Mouse (Mus musculus): ENCODE results near the gene Bcl2l13. TPM values are rescaled to one million over a fixed set of nuclear protein-coding genes. Genes with fewer than 3 reads are reported as not detected.

Bcl2l13 gene
- polyA plus RNA-seq, 1 experiment from 2014 or later = 45.6 TPM

- H3K27me3 ChIP-seq (ENCODE audit: control insufficient read depth, insufficient read depth, low read length) = no peaks in the 10 kb centered on the region
- peaks cover 2% of the 10 kb centered on the region; the same call in 1 of the 2 replicates for H3K36me3 ChIP-seq (ENCODE audit: control insufficient read depth, insufficient read depth, low read length)
- no peak overlapping the region for H3K27ac ChIP-seq (ENCODE audit: low read depth, low read length)
- WGBS = 88% methylated on average over 2 of the region's 2 CpGs
- no peak overlapping the region for H3K9ac ChIP-seq (ENCODE audit: low read length)
- no peak overlapping the region for H3K4me3 ChIP-seq (ENCODE audit: low read depth, low read length)
- DNase-seq (ENCODE audit: low spot score, missing footprints) (no peak), ATAC-seq (ENCODE audit: low FRiP score) (no peak)
- no peaks in the 10 kb centered on the region for H3K9me3 ChIP-seq (ENCODE audit: control insufficient read depth, low read length)
- no peaks in the 10 kb centered on the region for H3K4me1 ChIP-seq (ENCODE audit: control insufficient read depth, insufficient read depth, low read length)
- no peak overlapping the region for H3K4me2 ChIP-seq
Observed at GRCm38 (mm10) chr6:120871286-120871685, 35.3 kb downstream of the Bcl2l13 start.

- H3K4me1 ChIP-seq (ENCODE audit: control insufficient read depth, insufficient read depth, low read length) = no peaks in the 10 kb centered on the region
- H3K4me3 ChIP-seq (ENCODE audit: low read depth, low read length) = no peak overlapping the region
- no peaks in the 10 kb centered on the region for H3K27me3 ChIP-seq (ENCODE audit: control insufficient read depth, insufficient read depth, low read length)
- peaks cover 2% of the 10 kb centered on the region; the same call in 1 of the 2 replicates for H3K36me3 ChIP-seq (ENCODE audit: control insufficient read depth, insufficient read depth, low read length)
- no peak overlapping the region for H3K9ac ChIP-seq (ENCODE audit: low read length)
- no peak overlapping the region for H3K4me2 ChIP-seq
- H3K9me3 ChIP-seq (ENCODE audit: control insufficient read depth, low read length) = no peaks in the 10 kb centered on the region
- DNase-seq (ENCODE audit: low spot score, missing footprints) (no peak), ATAC-seq (ENCODE audit: low FRiP score) (no peak)
- WGBS = 81% methylated on average over 9 of the region's 9 CpGs
- no peak overlapping the region for H3K27ac ChIP-seq (ENCODE audit: low read depth, low read length)
Observed at GRCm38 (mm10) chr6:120873874-120874273, 37.9 kb downstream of the Bcl2l13 start.

GRCm38 (mm10) chr6:120879046-120879445 is 43.0 kb downstream of the Bcl2l13 start:
- H3K4me1 ChIP-seq (ENCODE audit: control insufficient read depth, insufficient read depth, low read length) = no peaks in the 10 kb centered on the region
- H3K9me3 ChIP-seq (ENCODE audit: control insufficient read depth, low read length) = no peaks in the 10 kb centered on the region
- H3K36me3 ChIP-seq (ENCODE audit: control insufficient read depth, insufficient read depth, low read length) = peaks cover 11% of the 10 kb centered on the region
- no peak overlapping the region for H3K4me3 ChIP-seq (ENCODE audit: low read depth, low read length)
- 88% methylated on average over 5 of the region's 5 CpGs for WGBS
- H3K27me3 ChIP-seq (ENCODE audit: control insufficient read depth, insufficient read depth, low read length) = no peaks in the 10 kb centered on the region
- ATAC-seq (ENCODE audit: low FRiP score) (no peak), DNase-seq (ENCODE audit: low spot score, missing footprints) (no peak)
- H3K4me2 ChIP-seq = no peak overlapping the region
- no peak overlapping the region for H3K9ac ChIP-seq (ENCODE audit: low read length)
- no peak overlapping the region for H3K27ac ChIP-seq (ENCODE audit: low read depth, low read length)

GRCm38 (mm10) chr6:120884436-120884835 is 48.4 kb downstream of the Bcl2l13 start:
- Histone ChIP-seq H3K4me3 (ENCODE audit: low read depth, low read length) (no peak overlapping the region), H3K4me2 (no peak overlapping the region), H3K9ac (ENCODE audit: low read length) (no peak overlapping the region), H3K36me3 (ENCODE audit: control insufficient read depth, insufficient read depth, low read length) (peaks cover 15% of the 10 kb centered on the region), H3K27ac (ENCODE audit: low read depth, low read length) (no peak overlapping the region), H3K9me3 (ENCODE audit: control insufficient read depth, low read length) (no peaks in the 10 kb centered on the region), H3K4me1 (ENCODE audit: control insufficient read depth, insufficient read depth, low read length) (no peaks in the 10 kb centered on the region), H3K27me3 (ENCODE audit: control insufficient read depth, insufficient read depth, low read length) (no peaks in the 10 kb centered on the region)
- no peak for ATAC-seq (ENCODE audit: low FRiP score)
- no peak for DNase-seq (ENCODE audit: low spot score, missing footprints)
- 87% methylated on average over 6 of the region's 6 CpGs for WGBS

DNA sequence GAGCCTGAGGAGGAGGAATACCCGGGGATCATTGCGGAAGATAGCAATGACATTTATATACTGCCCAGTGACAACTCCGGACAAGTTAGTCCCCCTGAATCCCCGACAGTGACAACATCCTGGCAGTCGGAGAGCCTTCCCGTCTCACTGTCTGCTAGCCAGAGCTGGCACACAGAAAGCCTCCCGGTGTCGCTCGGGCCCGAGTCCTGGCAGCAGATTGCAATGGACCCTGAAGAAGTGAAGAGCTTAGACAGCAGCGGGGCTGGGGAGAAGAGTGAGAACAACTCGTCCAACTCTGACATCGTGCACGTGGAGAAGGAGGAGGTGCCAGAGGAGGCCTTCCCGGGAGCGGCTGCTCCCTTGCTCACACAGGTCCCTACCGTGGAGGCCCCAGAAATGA is 50.7 kb downstream of the Bcl2l13 start:
- WGBS = 92% methylated on average over 17 of the region's 17 CpGs
- Histone ChIP-seq H3K4me3 (ENCODE audit: low read depth, low read length) (no peak overlapping the region), H3K9ac (ENCODE audit: low read length) (no peak overlapping the region), H3K36me3 (ENCODE audit: control insufficient read depth, insufficient read depth, low read length) (peaks cover 15% of the 10 kb centered on the region), H3K9me3 (ENCODE audit: control insufficient read depth, low read length) (no peaks in the 10 kb centered on the region), H3K4me1 (ENCODE audit: control insufficient read depth, insufficient read depth, low read length) (no peaks in the 10 kb centered on the region), H3K27me3 (ENCODE audit: control insufficient read depth, insufficient read depth, low read length) (no peaks in the 10 kb centered on the region), H3K4me2 (no peak overlapping the region), H3K27ac (ENCODE audit: low read depth, low read length) (no peak overlapping the region)
- ATAC-seq (ENCODE audit: low FRiP score) (no peak), DNase-seq (ENCODE audit: low spot score, missing footprints) (no peak)

DNA sequence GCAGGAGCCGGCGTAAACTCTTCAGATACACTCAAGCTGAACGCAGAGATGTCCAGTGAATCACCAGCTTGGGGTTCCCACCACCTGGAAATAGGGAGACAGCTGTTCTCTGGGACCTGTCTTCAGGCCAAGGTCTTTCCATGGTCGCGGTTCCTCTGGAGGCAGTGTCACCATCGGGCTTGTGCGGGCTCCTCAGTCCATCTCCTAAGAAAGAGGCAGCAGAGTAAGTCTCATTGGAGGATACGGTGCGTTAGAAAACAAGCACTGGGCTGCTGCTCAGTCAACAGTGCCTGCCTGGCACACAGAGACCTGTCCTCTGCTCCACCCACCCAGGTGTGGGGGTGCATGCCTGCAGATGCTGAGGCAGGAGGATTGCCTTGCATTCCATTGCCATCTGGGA is 58.1 kb downstream of the Bcl2l13 start:
- no peak overlapping the region for H3K9ac ChIP-seq (ENCODE audit: low read length)
- peaks cover 5% of the 10 kb centered on the region; the same call in 1 of the 2 replicates for H3K36me3 ChIP-seq (ENCODE audit: control insufficient read depth, insufficient read depth, low read length)
- H3K9me3 ChIP-seq (ENCODE audit: control insufficient read depth, low read length) = no peaks in the 10 kb centered on the region
- WGBS = 96% methylated on average over 9 of the region's 9 CpGs
- no peak overlapping the region for H3K4me2 ChIP-seq
- H3K27ac ChIP-seq (ENCODE audit: low read depth, low read length) = no peak overlapping the region
- no peaks in the 10 kb centered on the region for H3K27me3 ChIP-seq (ENCODE audit: control insufficient read depth, insufficient read depth, low read length)
- ATAC-seq (ENCODE audit: low FRiP score) (no peak), DNase-seq (ENCODE audit: low spot score, missing footprints) (no peak)
- H3K4me3 ChIP-seq (ENCODE audit: low read depth, low read length) = no peak overlapping the region
- H3K4me1 ChIP-seq (ENCODE audit: control insufficient read depth, insufficient read depth, low read length) = no peaks in the 10 kb centered on the region

GRCm38 (mm10) chr6:120894524-120894923 is 58.5 kb downstream of the Bcl2l13 start:
- Histone ChIP-seq H3K9me3 (ENCODE audit: control insufficient read depth, low read length) (no peaks in the 10 kb centered on the region), H3K4me1 (ENCODE audit: control insufficient read depth, insufficient read depth, low read length) (no peaks in the 10 kb centered on the region), H3K36me3 (ENCODE audit: control insufficient read depth, insufficient read depth, low read length) (peaks cover 5% of the 10 kb centered on the region; the same call in 1 of the 2 replicates), H3K4me2 (no peak overlapping the region), H3K27me3 (ENCODE audit: control insufficient read depth, insufficient read depth, low read length) (no peaks in the 10 kb centered on the region), H3K4me3 (ENCODE audit: low read depth, low read length) (no peak overlapping the region), H3K9ac (ENCODE audit: low read length) (no peak overlapping the region), H3K27ac (ENCODE audit: low read depth, low read length) (no peak overlapping the region)
- DNase-seq (ENCODE audit: low spot score, missing footprints) (no peak), ATAC-seq (ENCODE audit: low FRiP score) (no peak)
- WGBS = 94% methylated on average over 9 of the region's 9 CpGs

DNA sequence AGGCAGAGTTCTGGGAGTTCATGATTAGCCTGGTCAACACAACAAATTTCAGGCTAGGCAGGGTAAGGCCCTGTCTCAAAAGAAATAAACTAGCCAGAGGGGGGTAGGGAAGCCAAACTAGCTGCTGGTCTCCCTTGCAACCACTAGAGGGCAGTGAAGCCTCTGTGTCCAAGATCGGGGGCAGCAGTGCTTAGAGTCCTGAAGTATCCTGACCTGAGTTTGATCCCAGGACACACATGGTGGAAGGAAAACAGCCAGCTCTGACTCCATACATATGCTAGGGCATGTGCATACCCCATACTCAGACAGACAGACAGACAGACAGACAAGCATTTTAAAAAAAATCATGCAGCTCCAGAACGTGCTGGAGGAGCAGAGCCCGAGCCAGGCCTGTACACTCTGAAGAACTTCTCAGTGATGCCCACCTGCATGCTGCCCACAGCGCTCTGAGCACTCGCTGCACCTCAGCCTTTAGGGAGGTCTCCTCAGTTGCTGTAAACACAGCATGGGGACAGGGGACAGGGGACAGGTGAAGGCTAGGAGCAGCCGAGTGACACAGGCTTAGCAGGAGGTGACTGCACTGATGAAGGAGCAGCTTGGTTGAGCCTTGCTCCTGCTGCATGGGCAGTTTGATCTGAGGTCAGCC is 62.3 kb downstream of the Bcl2l13 start:
- 70% methylated on average over 6 of the region's 6 CpGs for WGBS
- H3K4me3 ChIP-seq (ENCODE audit: low read depth, low read length) = no peak overlapping the region

GRCm38 (mm10) chr6:120901776-120902645 is 66.0 kb downstream of the Bcl2l13 start:
- Histone ChIP-seq H3K4me1 (ENCODE audit: control insufficient read depth, insufficient read depth, low read length) (no peaks in the 10 kb centered on the region), H3K9ac (ENCODE audit: low read length) (no peak overlapping the region), H3K4me3 (ENCODE audit: low read depth, low read length) (no peak overlapping the region), H3K36me3 (ENCODE audit: control insufficient read depth, insufficient read depth, low read length) (no peaks in the 10 kb centered on the region), H3K27me3 (ENCODE audit: control insufficient read depth, insufficient read depth, low read length) (no peaks in the 10 kb centered on the region), H3K4me2 (no peak overlapping the region), H3K9me3 (ENCODE audit: control insufficient read depth, low read length) (no peaks in the 10 kb centered on the region), H3K27ac (ENCODE audit: low read depth, low read length) (no peak overlapping the region)
- 92% methylated on average over 14 of the region's 14 CpGs for WGBS
- DNase-seq (ENCODE audit: low spot score, missing footprints) (no peak), ATAC-seq (ENCODE audit: low FRiP score) (no peak)

More for the DNA sequence above, 62.3 kb downstream of the Bcl2l13 start:
- H3K4me1 ChIP-seq (ENCODE audit: control insufficient read depth, insufficient read depth, low read length) = no peaks in the 10 kb centered on the region
- ATAC-seq (ENCODE audit: low FRiP score) = peak; percentile 29
- peaks cover 3% of the 10 kb centered on the region; the same call in 1 of the 2 replicates for H3K36me3 ChIP-seq (ENCODE audit: control insufficient read depth, insufficient read depth, low read length)
- H3K9me3 ChIP-seq (ENCODE audit: control insufficient read depth, low read length) = no peaks in the 10 kb centered on the region
- no peak overlapping the region for H3K9ac ChIP-seq (ENCODE audit: low read length)
- H3K4me2 ChIP-seq = no peak overlapping the region
- no peak overlapping the region for H3K27ac ChIP-seq (ENCODE audit: low read depth, low read length)
- peak; percentile 90 for DNase-seq (ENCODE audit: low spot score, missing footprints)
- no peaks in the 10 kb centered on the region for H3K27me3 ChIP-seq (ENCODE audit: control insufficient read depth, insufficient read depth, low read length)
